Mouse (Mus musculus) gastrocnemius, postnatal 10 days (tissue): ENCODE data around the gene Slc26a5. TPM values are rescaled to one million over a fixed set of nuclear protein-coding genes. Genes with fewer than 3 reads are reported as not detected.

Source experiments
- DNase-seq: peaks from one replicate; pipeline ENCODE4 v3.0.0; 2021; ENCODE audit warnings: mixed read lengths
- long read RNA-seq, 2 experiments: library from polyadenylated mRNA; stranded (forward); transcript quantifications; one replicate each; pipeline ENCODE4 v2.0.0; 2021
- total RNA-seq, 2 experiments: library from RNA; stranded (reverse); gene quantifications; 2 replicates each; pipeline ENCODE4 v1.2.3; 2021

The Slc26a5 gene
- total RNA-seq, result not detected
- long read RNA-seq, experiment 1, result 0 reads
- long read RNA-seq, experiment 2, result 0 reads

- DNase-seq, result no peak
Measured at GRCm38 (mm10) chr5:21865346-21866107, at the start of gene Slc26a5. Slc26a5 (minus strand) TSS chr5:21865604.

GRCm38 (mm10) chr5:21914776-21915175, 49.4 kb upstream of the Slc26a5 start:
- no peak for DNase-seq

- no peak for DNase-seq
Measured at GRCm38 (mm10) chr5:21912835-21913530, 47.6 kb upstream of the Slc26a5 start.

GRCm38 (mm10) chr5:21910726-21911125, 45.3 kb upstream of the Slc26a5 start:
- no peak for DNase-seq

- DNase-seq, result no peak
Measured at GRCm38 (mm10) chr5:21909713-21910112, 44.3 kb upstream of the Slc26a5 start.

GRCm38 (mm10) chr5:21901411-21901810, 36.0 kb upstream of the Slc26a5 start:
- no peak for DNase-seq

- DNase-seq, result no peak
Measured at GRCm38 (mm10) chr5:21900891-21901290, 35.5 kb upstream of the Slc26a5 start.

- no peak for DNase-seq
Measured at GRCm38 (mm10) chr5:21898875-21899274, 33.5 kb upstream of the Slc26a5 start.

GRCm38 (mm10) chr5:21896586-21896985, 31.2 kb upstream of the Slc26a5 start:
- no peak for DNase-seq

- DNase-seq, result no peak
Measured at GRCm38 (mm10) chr5:21894168-21894567, 28.8 kb upstream of the Slc26a5 start.

GRCm38 (mm10) chr5:21866750-21867149, 1.3 kb upstream of the Slc26a5 start:
- no peak for DNase-seq

- no peak for DNase-seq
Measured at GRCm38 (mm10) chr5:21866311-21866712, 908 bp upstream of the Slc26a5 start.

- no peak for DNase-seq
Measured at GRCm38 (mm10) chr5:21858653-21859052, 6.8 kb downstream of the Slc26a5 start.

- DNase-seq, result no peak
Measured at GRCm38 (mm10) chr5:21851679-21852340, 13.6 kb downstream of the Slc26a5 start.

GRCm38 (mm10) chr5:21847438-21847837, 18.0 kb downstream of the Slc26a5 start:
- no peak for DNase-seq

- no peak for DNase-seq
Measured at GRCm38 (mm10) chr5:21846616-21847290, 18.7 kb downstream of the Slc26a5 start.

GRCm38 (mm10) chr5:21844676-21845075, 20.7 kb downstream of the Slc26a5 start:
- DNase-seq, result no peak

GRCm38 (mm10) chr5:21831761-21832160, 33.6 kb downstream of the Slc26a5 start:
- DNase-seq, result no peak

GRCm38 (mm10) chr5:21828855-21829254, 36.5 kb downstream of the Slc26a5 start:
- DNase-seq, result no peak

- no peak for DNase-seq
Measured at GRCm38 (mm10) chr5:21827643-21828042, 37.8 kb downstream of the Slc26a5 start.

- DNase-seq, result no peak
Measured at GRCm38 (mm10) chr5:21826370-21826769, 39.0 kb downstream of the Slc26a5 start.

GRCm38 (mm10) chr5:21813994-21814393, 51.4 kb downstream of the Slc26a5 start:
- peak; percentile 27 for DNase-seq
